Mouse (Mus musculus) neural tube, embryonic 11.5 days (tissue): ENCODE data around the gene Nceh1. TPM values are rescaled to one million over a fixed set of nuclear protein-coding genes. Genes with fewer than 3 reads are reported as not detected.
A peak's percentile ranks its signal among the peaks of the same experiment; 100 is the strongest.

Experiments
- ATAC-seq: fragments of 200-750 bp; cut with Nextera tagmentation; 2 replicates; pipeline ENCODE4 v1.8.0; 2017; ENCODE audit warnings: moderate number of reproducible peaks, mild to moderate bottlenecking, moderate TSS enrichment, moderate library complexity; ENCODE audit not compliant: insufficient read depth, low FRiP score, low TSS enrichment
- DNase-seq: peaks from one replicate; pipeline ENCODE4 v3.0.0-alpha.2; 2015; ENCODE audit warnings: low spot score
- H3K27ac ChIP-seq: fragments of 300-500 bp; sonication (generic); 2 replicates; pipeline ENCODE4 v1.5.1; 2014; ENCODE audit warnings: low read depth, mild to moderate bottlenecking, low read length
- H3K27me3 ChIP-seq: fragments of 300-500 bp; sonication (generic); 2 replicates; pipeline ENCODE4 v1.6.1; 2014; ENCODE audit warnings: mild to moderate bottlenecking, low read length, mixed read lengths; ENCODE audit not compliant: control insufficient read depth, insufficient read depth
- H3K36me3 ChIP-seq: fragments of 300-500 bp; sonication (generic); 2 replicates; pipeline ENCODE4 v1.6.1; 2014; ENCODE audit warnings: mild to moderate bottlenecking, low read length, moderate library complexity, mixed read lengths; ENCODE audit not compliant: control insufficient read depth, insufficient read depth
- H3K4me1 ChIP-seq: fragments of 300-500 bp; sonication (generic); 2 replicates; pipeline ENCODE4 v1.6.1; 2014; ENCODE audit warnings: low read length, mixed read lengths; ENCODE audit not compliant: control insufficient read depth, insufficient read depth
- H3K4me2 ChIP-seq: fragments of 300-500 bp; sonication (generic); 2 replicates; pipeline ENCODE4 v1.6.1; 2014; ENCODE audit warnings: low read depth, mild to moderate bottlenecking, moderate library complexity
- H3K4me3 ChIP-seq: fragments of 300-500 bp; sonication (generic); 2 replicates; pipeline ENCODE4 v1.5.1; 2014; ENCODE audit warnings: low read depth, low read length
- H3K9ac ChIP-seq: fragments of 300-500 bp; sonication (generic); 2 replicates; pipeline ENCODE4 v1.6.1; 2014; ENCODE audit warnings: mild to moderate bottlenecking, low read length
- H3K9me3 ChIP-seq: fragments of 300-500 bp; sonication (generic); 2 replicates; pipeline ENCODE4 v1.6.1; 2016; ENCODE audit warnings: low read length; ENCODE audit not compliant: control insufficient read depth
- WGBS: fragments of 180-500 bp; shearing (Covaris S2); extraction: QIAGEN DNeasy Blood & Tissue Kit; methylation state at CpG from one replicate; pipeline ENCODE4 v1.1.7; 2014; 5-methylcytosine and 5-hydroxymethylcytosine counted together
- polyA plus RNA-seq: library from polyadenylated mRNA; unstranded; fragments of >200 nt; fragmentation: Nextera tagmentation; extraction: Ambion mirVana; gene quantifications from 2 replicates; pipeline ENCODE4 v1.2.1, GENCODE M21; 2014

Gene Nceh1
- polyA plus RNA-seq, 1 experiment from 2014 or later, result 4.0 TPM

DNA sequence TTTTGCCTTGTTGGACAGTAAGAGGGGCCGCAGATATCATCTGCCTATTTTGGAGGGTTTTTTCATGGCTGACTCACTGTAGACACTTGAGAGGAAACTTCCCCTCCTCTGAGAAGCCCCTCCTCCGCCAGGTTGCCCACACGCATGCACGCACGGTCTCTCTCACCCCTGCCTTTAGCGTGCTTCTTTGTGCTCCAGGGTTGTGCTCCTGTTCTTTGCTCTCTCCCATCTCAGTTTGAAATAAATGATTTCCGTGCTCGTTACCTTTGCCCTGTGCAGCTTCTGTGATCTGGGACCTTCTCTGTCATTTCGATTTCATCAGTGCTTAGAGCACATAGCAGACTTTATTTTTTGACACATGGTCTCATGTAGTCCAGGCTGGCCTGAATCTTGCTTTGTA is 66.3 kb downstream of the Nceh1 start:
- 92% methylated on average over 9 of the region's 9 CpGs for whole genome bisulfite sequencing
- Histone ChIP-seq H3K4me3 (no peak overlapping the region), H3K9me3 (no peaks in the 10 kb centered on the region), H3K9ac (no peak overlapping the region), H3K27me3 (no peaks in the 10 kb centered on the region), H3K27ac (no peak overlapping the region), H3K4me2 (no peak overlapping the region), H3K4me1 (no peaks in the 10 kb centered on the region), H3K36me3 (no peaks in the 10 kb centered on the region)
- DNase-seq, result no peak
- ATAC-seq, result no peak

DNA sequence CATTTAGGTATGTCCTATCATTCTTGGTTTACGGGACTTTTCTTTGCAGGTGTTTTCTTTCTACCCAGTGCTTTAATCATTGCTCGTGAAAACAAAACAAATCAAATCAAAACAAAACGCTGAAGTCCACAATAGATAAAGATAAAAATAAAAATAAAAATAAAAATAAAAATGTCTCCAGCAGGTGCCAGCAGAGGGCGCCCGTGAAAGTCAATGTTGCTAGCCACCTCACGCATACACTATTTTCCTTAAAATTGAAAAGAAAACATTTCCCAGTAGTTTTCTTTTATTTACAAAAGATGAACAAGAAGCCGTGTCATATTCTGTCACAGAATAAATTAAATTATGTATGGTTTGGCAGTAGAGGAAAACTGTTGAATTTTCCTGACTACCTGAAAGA is 68.2 kb downstream of the Nceh1 start:
- Histone ChIP-seq H3K4me3 (no peak overlapping the region), H3K27me3 (no peaks in the 10 kb centered on the region), H3K4me1 (no peaks in the 10 kb centered on the region), H3K9me3 (no peaks in the 10 kb centered on the region), H3K4me2 (no peak overlapping the region), H3K36me3 (no peaks in the 10 kb centered on the region), H3K27ac (no peak overlapping the region), H3K9ac (no peak overlapping the region)
- DNase-seq (no peak), ATAC-seq (no peak)
- 48% methylated on average over 7 of the region's 7 CpGs for whole genome bisulfite sequencing

GRCm38 (mm10) chr3:27258461-27258860 is 75.7 kb downstream of the Nceh1 start:
- WGBS, result 91% methylated on average over 10 of the region's 10 CpGs
- no peak for ATAC-seq
- DNase-seq, result no peak
- H3K27me3 ChIP-seq, result no peaks in the 10 kb centered on the region
- no peak overlapping the region for H3K9ac ChIP-seq
- no peaks in the 10 kb centered on the region for H3K4me1 ChIP-seq
- H3K9me3 ChIP-seq, result no peaks in the 10 kb centered on the region
- H3K27ac ChIP-seq, result no peak overlapping the region
- H3K4me2 ChIP-seq, result no peak overlapping the region
- H3K36me3 ChIP-seq, result no peaks in the 10 kb centered on the region
- H3K4me3 ChIP-seq, result no peak overlapping the region

DNA sequence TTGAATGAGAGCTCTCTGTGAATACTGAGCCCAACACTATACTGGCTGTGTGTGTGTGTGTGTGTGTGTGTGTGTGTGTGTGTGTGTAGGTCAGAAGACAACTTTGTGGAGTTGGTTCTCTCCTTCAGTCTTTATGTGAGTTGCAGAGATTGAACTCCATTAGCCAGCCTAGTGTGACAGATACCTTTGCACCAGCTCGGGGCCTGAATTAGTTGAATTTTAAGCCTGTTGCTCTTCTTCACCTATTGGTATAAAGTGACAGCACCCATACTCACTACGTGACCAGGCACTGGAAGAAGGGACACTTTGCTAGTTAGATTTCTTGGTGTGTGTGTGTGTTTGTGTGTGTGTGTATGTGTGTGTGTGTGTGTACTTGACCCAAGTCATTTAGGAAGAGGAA is 77.6 kb downstream of the Nceh1 start:
- H3K4me2 ChIP-seq, result no peak overlapping the region
- DNase-seq (no peak), ATAC-seq (no peak)
- H3K4me3 ChIP-seq, result no peak overlapping the region
- H3K27ac ChIP-seq, result no peak overlapping the region
- H3K9me3 ChIP-seq, result no peaks in the 10 kb centered on the region
- no peaks in the 10 kb centered on the region for H3K4me1 ChIP-seq
- H3K36me3 ChIP-seq, result no peaks in the 10 kb centered on the region
- no peaks in the 10 kb centered on the region for H3K27me3 ChIP-seq
- no peak overlapping the region for H3K9ac ChIP-seq
- WGBS, result 100% methylated on average over 2 of the region's 2 CpGs

GRCm38 (mm10) chr3:27267327-27267726 is 84.6 kb downstream of the Nceh1 start:
- no peaks in the 10 kb centered on the region for H3K36me3 ChIP-seq
- ATAC-seq (no peak), DNase-seq (no peak)
- no peaks in the 10 kb centered on the region for H3K4me1 ChIP-seq
- no peak overlapping the region for H3K27ac ChIP-seq
- H3K4me3 ChIP-seq, result no peak overlapping the region
- no peak overlapping the region for H3K9ac ChIP-seq
- H3K27me3 ChIP-seq, result no peaks in the 10 kb centered on the region
- 86% methylated on average over 5 of the region's 5 CpGs for WGBS
- H3K4me2 ChIP-seq, result no peak overlapping the region
- H3K9me3 ChIP-seq, result no peaks in the 10 kb centered on the region

GRCm38 (mm10) chr3:27267887-27268286 is 85.1 kb downstream of the Nceh1 start:
- H3K27me3 ChIP-seq, result no peaks in the 10 kb centered on the region
- H3K36me3 ChIP-seq, result no peaks in the 10 kb centered on the region
- H3K27ac ChIP-seq, result no peak overlapping the region
- DNase-seq (no peak), ATAC-seq (no peak)
- no peak overlapping the region for H3K4me3 ChIP-seq
- no peaks in the 10 kb centered on the region for H3K4me1 ChIP-seq
- H3K4me2 ChIP-seq, result no peak overlapping the region
- WGBS, result 73% methylated on average over 4 of the region's 4 CpGs
- H3K9ac ChIP-seq, result no peak overlapping the region
- no peaks in the 10 kb centered on the region for H3K9me3 ChIP-seq

- Histone ChIP-seq H3K4me3 (no peak overlapping the region), H3K36me3 (no peaks in the 10 kb centered on the region), H3K4me2 (no peak overlapping the region), H3K9me3 (no peaks in the 10 kb centered on the region), H3K9ac (no peak overlapping the region), H3K27ac (no peak overlapping the region), H3K27me3 (no peaks in the 10 kb centered on the region), H3K4me1 (no peaks in the 10 kb centered on the region)
- no peak for ATAC-seq
- 85% methylated on average over 4 of the region's 4 CpGs for WGBS
- no peak for DNase-seq
These were observed 86.4 kb downstream of the Nceh1 start for GRCm38 (mm10) chr3:27269151-27269550.

GRCm38 (mm10) chr3:27270160-27270962 is 87.6 kb downstream of the Nceh1 start:
- ATAC-seq (no peak), DNase-seq (no peak)
- H3K9ac ChIP-seq, result no peak overlapping the region
- H3K27me3 ChIP-seq, result no peaks in the 10 kb centered on the region
- no peak overlapping the region for H3K4me3 ChIP-seq
- H3K4me1 ChIP-seq, result no peaks in the 10 kb centered on the region
- no peak overlapping the region for H3K4me2 ChIP-seq
- H3K9me3 ChIP-seq, result no peaks in the 10 kb centered on the region
- 0 out of 2 replicates have a peak overlapping the region, but pooled peaks have one; percentile 6 for H3K27ac ChIP-seq
- 37% methylated on average over 11 of the region's 11 CpGs for WGBS
- H3K36me3 ChIP-seq, result no peaks in the 10 kb centered on the region
